Mouse (Mus musculus) ZHBTc4 (cell line): ENCODE data around the gene Pcna.

ENCODE experiments used
- DNase-seq: peaks from one replicate; pipeline ENCODE4 v3.0.0-alpha.2; 2011; ENCODE audit warnings: low read depth, low spot score

The Pcna gene

GRCm38 (mm10) chr2:132233985-132234765 lies 18.9 kb downstream of the Pcna start:
- no peak for DNase-seq

DNA sequence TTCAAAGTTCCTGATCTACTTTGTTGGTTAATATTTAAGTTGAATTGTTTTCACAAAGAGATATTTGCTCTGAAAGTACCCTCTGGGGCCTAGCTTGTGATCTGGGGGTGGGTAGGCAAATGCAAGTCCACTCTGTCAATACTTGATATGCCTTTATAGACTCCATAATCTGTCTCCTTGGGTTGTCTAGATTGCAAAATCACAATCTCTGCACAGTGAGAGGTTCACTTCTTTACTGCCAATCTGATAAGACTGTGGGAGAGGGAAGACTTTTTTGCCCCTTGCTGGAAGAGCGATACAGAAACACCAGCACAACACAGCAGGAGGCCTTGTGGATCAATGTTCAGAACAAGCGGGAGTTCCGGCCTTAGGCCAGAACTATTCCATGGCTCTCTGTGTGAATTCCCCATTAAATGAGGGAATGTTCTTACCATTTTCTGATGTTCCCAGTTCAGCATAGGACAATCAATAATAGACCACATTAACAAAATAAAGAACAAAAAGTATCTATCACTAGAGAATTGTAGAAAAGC lies 20.6 kb downstream of the Pcna start:
- DNase-seq = peak; percentile 66

GRCm38 (mm10) chr2:132224359-132224758 lies 28.8 kb downstream of the Pcna start:
- no peak for DNase-seq

DNA sequence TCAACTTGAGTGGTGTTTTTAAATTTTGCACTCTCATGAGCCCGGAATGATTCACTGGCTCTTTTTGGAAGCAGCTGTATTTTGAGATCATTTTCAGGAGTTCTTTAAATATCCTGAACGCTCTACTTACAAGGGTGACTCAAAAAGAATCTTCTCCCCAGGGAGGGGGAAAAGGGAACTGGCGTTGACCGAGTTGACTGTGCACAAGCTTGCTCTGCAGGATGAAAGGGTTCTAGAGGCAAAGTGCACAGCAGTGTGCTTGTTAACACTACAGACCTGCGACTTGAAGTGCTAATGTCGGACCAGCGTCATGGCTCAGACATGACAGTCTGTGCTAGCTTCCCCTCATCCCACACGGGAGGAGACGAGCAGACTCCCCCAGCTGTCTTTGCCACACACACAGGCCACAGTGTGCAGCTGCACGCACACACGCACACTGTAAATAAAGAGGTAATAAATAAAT lies 31.5 kb downstream of the Pcna start:
- DNase-seq = no peak

GRCm38 (mm10) chr2:132211995-132212656 lies 41.0 kb downstream of the Pcna start:
- no peak for DNase-seq

DNA sequence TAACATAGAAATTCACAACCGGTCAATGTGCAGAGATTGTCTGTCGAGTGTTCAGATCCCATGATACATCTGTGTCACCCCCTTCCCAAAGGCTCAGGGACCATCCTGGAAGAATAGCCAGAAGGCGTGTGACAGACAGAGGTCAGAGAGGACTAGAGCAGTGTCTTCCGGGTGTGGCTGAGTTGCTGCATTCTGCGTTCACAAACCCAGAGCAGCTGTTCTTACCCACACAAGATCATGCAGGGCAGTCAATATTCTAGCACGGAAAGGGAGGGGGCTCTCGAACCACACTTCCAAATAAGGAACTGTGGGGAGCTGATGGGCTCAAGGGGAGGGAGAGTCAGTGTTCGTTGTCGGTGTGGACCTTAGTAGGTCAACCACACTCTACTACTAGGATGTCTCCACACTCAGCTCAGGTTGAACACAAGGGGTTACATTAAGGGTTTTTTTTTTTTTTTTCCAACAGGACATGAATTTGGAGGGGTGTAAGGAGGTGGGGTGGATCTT lies 42.3 kb downstream of the Pcna start:
- peak; percentile 34 for DNase-seq

GRCm38 (mm10) chr2:132208246-132208881 lies 44.8 kb downstream of the Pcna start:
- DNase-seq = peak; percentile 55

- peak; percentile 90 for DNase-seq
Observed at GRCm38 (mm10) chr2:132206316-132206881, 46.7 kb downstream of the Pcna start.

DNA sequence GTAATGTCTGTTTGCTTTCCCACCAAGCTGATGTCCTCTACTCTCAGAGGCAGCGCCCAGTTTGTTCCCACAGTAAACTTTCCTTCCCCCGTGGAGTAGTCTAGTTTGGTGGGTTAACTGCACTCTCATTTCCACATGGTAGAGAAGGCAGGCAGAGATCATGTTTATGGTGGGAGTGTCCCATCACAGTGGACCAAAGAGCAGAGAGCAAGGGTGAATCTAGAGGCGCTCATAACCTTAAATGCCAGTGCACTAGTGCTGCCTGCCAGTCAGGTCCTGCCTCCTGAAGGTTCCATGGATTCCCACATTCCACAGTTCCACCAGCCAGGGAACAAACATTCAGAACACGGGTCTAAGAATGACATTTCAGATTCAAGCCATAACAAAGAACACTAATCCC lies 47.6 kb downstream of the Pcna start:
- no peak for DNase-seq

GRCm38 (mm10) chr2:132203773-132204172 lies 49.3 kb downstream of the Pcna start:
- DNase-seq = no peak

GRCm38 (mm10) chr2:132203186-132203585 lies 49.9 kb downstream of the Pcna start:
- DNase-seq = no peak
